Mouse (Mus musculus) lung, adult 2 months (tissue): Measurements from ENCODE around the gene Tff3.

ENCODE experiments used
- CTCF ChIP-seq: fragments of 200-500 bp; IDR thresholded peaks from 2 replicates; pipeline ENCODE4 v1.5.1; 2011; ENCODE audit warnings: mild to moderate bottlenecking, low read length, control low read depth; ENCODE audit not compliant: insufficient read depth
- POLR2A ChIP-seq: fragments of 200-500 bp; IDR thresholded peaks from 2 replicates; pipeline ENCODE4 v1.6.1; 2011; ENCODE audit warnings: low read depth, mild to moderate bottlenecking, control low read depth, low read length, borderline replicate concordance; ENCODE audit errors: extremely low read depth

- TF ChIP-seq CTCF: no peak
- no peak for TF ChIP-seq POLR2A
These were observed 33.2 kb upstream of the Tff3 start for GRCm38 (mm10) chr17:31162607-31163006.
